Mouse (Mus musculus) mouse embryonic stem cell (cell line): ENCODE data around the gene Hnrnpf.

ENCODE experiments used
- in situ Hi-C, 2 experiments: fragments of 300-500 bp; cut with MboI; formaldehyde crosslinking; loops; 1 replicate in 1 of 2; 3 replicates in 1 of 2; pipeline ENCODE4 v1.14.3; 2019 to 2020; ENCODE audit warnings: low sequenced_read_pairs in 2 of 2, low pct_unique_long_range_greater_than_20kb in 1 of 2, mixed read lengths in 1 of 2; ENCODE audit not compliant: unreplicated experiment in 1 of 2

Hnrnpf gene

DNA sequence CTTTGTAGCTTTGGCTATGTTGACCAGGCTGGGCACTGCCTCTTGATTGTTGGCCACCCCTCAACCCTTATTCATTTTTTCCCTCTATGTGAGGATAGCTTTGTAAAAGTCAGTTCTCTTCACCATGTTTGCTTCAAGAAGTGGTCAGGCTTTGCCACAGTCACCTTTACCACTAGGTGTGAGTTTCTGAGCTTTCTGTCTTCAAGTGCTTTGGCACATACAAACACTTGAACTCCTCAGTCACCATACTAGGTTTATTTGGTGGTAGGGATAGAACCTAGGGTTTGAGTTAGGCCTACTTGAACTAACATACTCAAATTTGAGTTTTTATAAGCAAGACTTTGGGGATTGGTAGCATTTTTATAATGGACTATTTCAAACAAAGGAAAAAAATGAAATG is 14.4 kb downstream of the Hnrnpf start:
- in situ Hi-C loops, result no loop called here

GRCm38 (mm10) chr6:117916205-117916736 is 16.1 kb downstream of the Hnrnpf start:
- in situ Hi-C loops, result no loop called here

GRCm38 (mm10) chr6:117916737-117917426 is 16.8 kb downstream of the Hnrnpf start:
- in situ Hi-C loops, result no loop called here

DNA sequence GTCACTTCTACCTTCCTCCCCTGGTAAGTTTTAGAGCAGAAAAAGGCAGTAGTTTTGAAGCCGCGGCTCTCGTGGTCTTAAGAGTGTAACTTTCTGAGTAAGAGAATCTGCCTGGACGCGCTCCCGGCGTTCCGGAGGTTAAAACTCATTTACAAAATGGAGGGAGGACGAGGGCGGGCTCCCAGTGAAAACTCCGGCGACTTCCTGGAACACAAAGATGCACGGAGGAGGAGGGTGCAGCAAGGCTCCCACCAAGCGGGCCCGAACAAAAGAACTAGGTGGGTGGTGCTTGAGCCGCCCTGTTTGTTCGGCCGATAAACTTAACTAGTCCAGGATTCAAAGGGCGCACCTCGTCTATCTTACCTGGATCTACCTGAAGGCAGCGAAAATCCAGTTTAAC is 17.5 kb downstream of the Hnrnpf start:
- in situ Hi-C loops, result no loop called here

- in situ Hi-C loops, result no loop called here
These were observed 17.9 kb downstream of the Hnrnpf start for GRCm38 (mm10) chr6:117918043-117918442.

GRCm38 (mm10) chr6:117920659-117921640 is 20.8 kb downstream of the Hnrnpf start:
- in situ Hi-C loops, result no loop called here

DNA sequence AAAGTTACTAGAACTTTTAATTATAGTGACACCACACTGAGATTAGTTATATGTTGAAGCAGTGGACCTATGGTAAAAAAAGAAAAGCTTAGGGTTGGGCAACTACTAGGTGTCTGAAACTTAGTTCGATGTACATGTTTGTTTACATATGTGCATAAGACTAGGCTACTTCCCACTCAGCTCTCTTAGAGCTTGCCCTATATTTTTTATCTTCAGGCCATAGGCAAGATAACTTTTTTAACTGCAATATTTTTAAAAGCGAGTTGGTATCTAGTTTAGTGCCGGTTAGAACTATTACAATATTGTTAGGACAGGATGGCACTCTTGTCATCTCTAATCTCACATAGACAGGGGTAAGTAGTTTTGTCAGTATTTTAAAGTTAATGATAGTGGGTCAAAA is 21.9 kb downstream of the Hnrnpf start:
- in situ Hi-C loops, result no loop called here

DNA sequence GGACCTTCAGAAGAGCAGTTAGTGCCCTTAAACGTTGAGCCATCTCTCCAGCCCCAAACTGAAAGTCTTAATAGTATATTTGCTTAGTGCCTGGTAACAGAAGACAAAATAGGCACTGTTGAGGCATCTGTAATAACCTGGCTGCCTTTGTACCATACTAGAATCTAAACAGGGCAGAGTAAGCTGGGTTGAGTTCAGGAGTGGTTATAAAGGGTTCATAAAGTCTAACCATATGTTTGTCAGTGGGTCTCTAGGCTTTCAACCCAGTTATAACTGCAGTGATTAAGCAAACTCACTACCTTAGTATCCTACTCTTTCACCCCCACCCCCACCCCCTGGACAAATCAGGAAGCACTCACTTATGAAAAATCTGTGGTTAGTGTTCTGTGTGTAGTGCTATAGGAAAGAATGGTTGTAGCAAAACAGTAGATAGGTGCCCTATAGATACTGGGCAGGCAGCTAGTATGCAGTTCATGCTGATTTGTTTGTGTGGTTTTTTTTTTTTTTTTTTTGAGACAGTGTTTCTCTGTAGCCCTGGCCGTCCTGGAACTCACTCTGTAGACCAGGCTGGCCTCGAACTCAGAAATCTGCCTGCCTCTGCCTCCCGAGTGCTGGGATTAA is 26.9 kb downstream of the Hnrnpf start:
- in situ Hi-C loops, result no loop called here

- in situ Hi-C loops, result no loop called here
These were observed 27.8 kb downstream of the Hnrnpf start for GRCm38 (mm10) chr6:117927955-117928354.

- in situ Hi-C loops, result no loop called here
These were observed 28.6 kb downstream of the Hnrnpf start for GRCm38 (mm10) chr6:117928746-117929145.

GRCm38 (mm10) chr6:117929945-117930655 is 30.0 kb downstream of the Hnrnpf start:
- in situ Hi-C loops, result no loop called here

DNA sequence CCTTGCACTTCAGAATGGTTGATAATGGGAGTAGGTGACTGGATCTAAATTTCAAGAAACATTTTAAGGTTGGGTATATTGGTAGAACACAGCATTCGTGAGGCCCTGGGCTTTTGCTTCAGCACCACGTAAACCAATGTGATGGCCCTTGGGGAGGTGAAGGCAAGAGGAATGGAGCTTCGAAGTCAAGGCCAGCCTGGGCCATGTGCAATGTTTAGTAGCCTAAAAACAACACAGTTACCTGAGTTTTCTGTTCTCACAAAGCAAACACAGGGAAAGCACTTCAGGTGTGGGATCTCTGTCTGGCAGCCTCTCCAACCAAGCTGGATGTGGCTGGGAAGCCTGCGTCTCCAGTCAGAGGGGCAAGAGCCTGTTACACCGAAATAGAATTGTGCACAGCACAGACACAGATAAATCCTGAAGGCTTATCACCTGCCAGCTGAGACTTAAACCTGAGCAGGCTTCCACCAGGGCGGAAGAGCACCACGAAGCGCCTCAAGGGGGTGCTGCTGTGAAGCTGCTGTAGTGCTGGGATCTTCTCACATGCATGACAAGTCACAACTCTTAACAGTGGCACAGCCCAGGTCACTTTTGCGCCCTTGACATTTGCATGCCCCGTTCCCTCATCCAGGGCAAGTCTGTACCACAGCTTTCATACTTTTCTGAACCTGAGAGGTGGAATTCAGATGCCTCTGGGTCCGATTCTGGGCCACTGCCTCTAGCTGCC is 32.4 kb downstream of the Hnrnpf start:
- in situ Hi-C loops, result no loop called here

GRCm38 (mm10) chr6:117934301-117934700 is 34.2 kb downstream of the Hnrnpf start:
- in situ Hi-C loops, result no loop called here

DNA sequence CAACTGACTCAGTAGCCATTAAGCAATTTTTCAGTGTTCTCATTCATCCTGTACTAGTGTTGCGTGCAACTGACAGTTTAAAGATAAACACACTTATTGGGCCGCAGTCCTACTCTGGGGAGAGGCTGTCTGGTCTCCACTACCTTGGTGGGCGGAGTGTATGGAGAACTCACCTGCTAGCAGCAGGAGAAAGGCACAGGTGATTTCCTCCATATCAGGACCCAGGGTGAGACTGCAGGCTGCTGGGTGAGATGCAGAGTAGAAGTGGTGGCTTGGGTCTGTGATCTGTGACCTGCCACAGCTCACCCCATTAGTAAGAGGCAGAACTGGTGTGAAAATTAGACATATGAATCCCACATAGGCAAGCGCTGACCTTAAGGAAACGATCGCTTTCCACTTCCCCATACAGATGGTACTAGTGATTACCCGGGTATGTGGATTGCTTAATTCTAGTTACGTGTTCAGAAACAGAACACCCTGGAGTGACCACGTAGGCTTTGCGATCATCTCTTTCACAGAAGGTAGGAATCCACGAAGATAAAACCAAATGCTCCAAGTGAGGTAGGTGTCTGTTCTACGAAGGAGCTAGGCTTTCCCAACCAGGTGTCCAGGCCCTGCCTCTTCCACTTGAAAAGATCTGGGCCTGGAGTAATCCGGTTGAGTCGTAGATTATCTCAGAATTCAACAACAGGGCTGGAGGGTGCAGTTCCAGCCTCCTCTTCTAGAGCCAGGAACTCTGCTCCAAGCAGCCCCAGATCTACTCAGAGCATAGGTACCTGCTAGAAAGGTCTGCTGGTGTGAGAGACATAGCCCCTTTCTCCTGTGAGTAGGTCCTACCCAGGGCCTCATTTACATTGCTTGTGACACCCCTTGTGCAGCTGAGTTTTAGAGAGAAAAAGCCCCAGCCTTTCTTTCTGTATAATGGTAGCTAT is 35.8 kb downstream of the Hnrnpf start:
- in situ Hi-C loops, result no loop called here

DNA sequence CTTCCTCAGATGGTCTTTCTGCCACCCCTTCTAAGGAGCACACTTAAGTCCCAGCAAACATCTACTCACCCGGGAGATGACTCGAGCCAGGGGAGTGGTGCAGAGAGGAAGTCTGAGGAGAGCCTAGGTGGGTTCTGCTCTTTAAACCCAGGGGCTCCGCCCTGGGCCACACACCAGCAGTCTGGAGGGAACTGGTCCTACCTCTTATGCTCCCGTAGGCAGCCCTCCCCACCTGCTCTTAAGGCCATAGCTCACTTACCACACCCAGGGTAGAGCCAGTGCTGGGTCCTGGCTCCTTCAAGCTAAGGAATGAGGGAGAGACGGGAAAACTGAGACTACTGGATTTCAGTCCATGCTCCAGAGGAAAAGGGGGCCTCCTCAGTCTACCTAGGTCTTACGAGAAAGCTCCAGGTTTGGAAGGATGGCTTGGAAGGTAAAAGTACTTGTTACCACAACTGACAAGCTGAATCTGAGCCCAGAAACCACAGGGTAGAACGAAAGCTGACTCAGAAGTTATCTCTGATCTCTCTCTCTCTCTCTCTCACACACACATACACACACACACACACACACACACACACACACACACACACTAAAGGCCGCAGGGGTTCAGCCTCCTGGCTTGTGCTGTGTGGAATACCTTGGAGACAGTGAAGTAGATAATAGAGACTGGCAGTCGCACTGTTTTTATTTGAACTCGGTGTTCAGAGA is 37.3 kb downstream of the Hnrnpf start, which contains the start of gene Fxyd4:
Fxyd4 (minus strand) TSS at position 471 of the 711 bp plus-strand sequence.
- in situ Hi-C loops, result no loop called here

DNA sequence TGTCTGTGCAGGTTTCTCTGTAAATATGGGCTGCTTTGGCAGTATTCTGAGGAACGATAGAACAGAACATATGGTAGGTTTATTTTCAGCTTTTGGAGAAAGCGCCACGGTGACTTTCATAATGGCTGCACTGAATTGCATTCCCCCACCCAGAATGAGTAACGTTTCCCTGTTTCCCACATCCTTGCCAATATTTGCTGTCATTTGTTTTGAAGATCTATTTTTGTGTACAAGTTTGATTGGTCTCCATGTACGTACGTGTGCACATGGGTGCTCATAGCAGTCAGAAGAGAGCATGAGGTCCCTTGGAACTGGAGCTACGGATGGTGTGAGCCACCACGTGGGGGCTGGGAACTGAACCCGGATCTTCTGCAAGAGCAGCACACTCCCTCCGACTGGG is 38.8 kb downstream of the Hnrnpf start:
- in situ Hi-C loops, result no loop called here
